Comparison of ENCODE assay signal across 9 mouse cellular contexts in the genomic region with DNA sequence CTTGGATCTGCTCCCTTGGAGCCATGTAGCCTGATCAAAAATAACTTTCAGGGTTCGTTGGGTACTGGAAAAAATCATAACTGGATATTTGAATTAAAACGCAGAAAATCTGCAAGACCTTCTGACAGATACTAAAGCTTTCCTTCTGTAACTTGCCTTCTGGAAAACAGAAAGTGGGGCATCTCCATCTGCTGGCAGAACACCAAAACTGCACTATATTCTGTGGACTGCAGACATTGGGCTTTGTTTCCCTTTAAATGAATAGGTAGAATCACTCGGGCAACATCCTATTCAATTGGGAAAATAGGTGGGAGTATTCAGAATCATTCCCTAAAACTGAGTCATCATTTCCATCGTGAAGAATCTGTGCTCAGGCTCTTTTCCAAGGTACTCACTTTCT.
DNase-seq lines count a peak whose midpoint lies in the region; ATAC-seq lines count a peak whose summit lies in the region.
"Had no signal": no experiment of that assay in that cellular context is flagged by ENCODE, and none has a peak within 500 bp of the region (broad histone marks: within the 10 kb centered on the region; RNA-seq: fewer than 3 reads in every experiment).

No protein-coding gene starts in this region.

- peak; percentile 69 for DNase-seq in forebrain, embryonic 14.5 days (ENCODE audit: low spot score)
- DNase-seq in urinary bladder, postnatal 14 days (ENCODE audit: low spot score) = peak; percentile 2
- no peak for DNase-seq in urinary bladder, adult 2 months (ENCODE audit: low spot score)
- DNase-seq in frontal cortex, postnatal 36 days (ENCODE audit: low spot score in 2 of 2) = peak; percentile 3 to 24
- peak; percentile 26 for DNase-seq in limb, embryonic 11.5 days (ENCODE audit: low spot score)
- no peak for DNase-seq in spleen, adult 12 weeks (ENCODE audit: low spot score)
- no peak for DNase-seq in spleen, postnatal 36 days (ENCODE audit: low spot score in 2 of 2)

- H3K4me2 ChIP-seq in forebrain, embryonic 14.5 days (ENCODE audit: low read length) = no peak overlapping the region
- no peak overlapping the region for H3K4me2 ChIP-seq in forebrain, embryonic 15.5 days (replicated peaks)
- no peak overlapping the region for H3K4me2 ChIP-seq in limb, embryonic 11.5 days (ENCODE audit: low read depth, severe bottlenecking)

- 16% methylated on average over 4 of the region's 4 CpGs for WGBS in forebrain, embryonic 14.5 days
- WGBS in forebrain, embryonic 15.5 days = 11% methylated on average over 4 of the region's 4 CpGs
- 29% methylated on average over 4 of the region's 4 CpGs for WGBS in limb, embryonic 11.5 days

- ATAC-seq in forebrain, embryonic 14.5 days = no peak
- ATAC-seq in forebrain, embryonic 15.5 days (replicated peaks) = no peak; the same call in 1 of the 2 replicates
- ATAC-seq in limb, embryonic 11.5 days (ENCODE audit: insufficient number of reproducible peaks, low FRiP score, low TSS enrichment, low read depth) = no peak

- H3K4me1 ChIP-seq in forebrain, embryonic 14.5 days (ENCODE audit: control insufficient read depth, insufficient read depth, low read length) = no peaks in the 10 kb centered on the region
- H3K4me1 ChIP-seq in forebrain, embryonic 15.5 days = no peaks in the 10 kb centered on the region
- no peaks in the 10 kb centered on the region for H3K4me1 ChIP-seq in limb, embryonic 11.5 days (ENCODE audit: control insufficient read depth, insufficient read depth, low read length)

- H3K4me3 ChIP-seq in forebrain, embryonic 14.5 days (ENCODE audit: low read depth, low read length) = no peak overlapping the region
- H3K4me3 ChIP-seq in forebrain, embryonic 15.5 days = no peak overlapping the region
- no peak overlapping the region for H3K4me3 ChIP-seq in limb, embryonic 11.5 days (ENCODE audit: low read depth, low read length)

- H3K27ac ChIP-seq in forebrain, embryonic 14.5 days (ENCODE audit: low read depth, low read length) = no peak overlapping the region
- no peak overlapping the region for H3K27ac ChIP-seq in forebrain, embryonic 15.5 days (replicated peaks)
- H3K27ac ChIP-seq in limb, embryonic 11.5 days (replicated peaks; ENCODE audit: low read depth, low read length) = no peak overlapping the region
- H3K27ac ChIP-seq: liver, embryonic 14.5 days had no signal

- H3K9me3 ChIP-seq in forebrain, embryonic 14.5 days (replicated peaks; ENCODE audit: control insufficient read depth, low read length) = no peaks in the 10 kb centered on the region
- no peaks in the 10 kb centered on the region for H3K9me3 ChIP-seq in forebrain, embryonic 15.5 days
- H3K9me3 ChIP-seq in limb, embryonic 11.5 days (ENCODE audit: control insufficient read depth, low read length) = no peaks in the 10 kb centered on the region

- no peaks in the 10 kb centered on the region for H3K27me3 ChIP-seq in forebrain, embryonic 14.5 days (replicated peaks; ENCODE audit: control insufficient read depth, insufficient read depth, low read length)
- H3K27me3 ChIP-seq in forebrain, embryonic 15.5 days = no peaks in the 10 kb centered on the region
- no peaks in the 10 kb centered on the region for H3K27me3 ChIP-seq in limb, embryonic 11.5 days (ENCODE audit: control insufficient read depth, insufficient read depth, low read length)

- H3K36me3 ChIP-seq in forebrain, embryonic 14.5 days (ENCODE audit: control insufficient read depth, insufficient read depth, low read length) = no peaks in the 10 kb centered on the region
- H3K36me3 ChIP-seq in forebrain, embryonic 15.5 days = no peaks in the 10 kb centered on the region
- no peaks in the 10 kb centered on the region for H3K36me3 ChIP-seq in limb, embryonic 11.5 days (ENCODE audit: control insufficient read depth, insufficient read depth, low read length)

- no peak overlapping the region for H3K9ac ChIP-seq in forebrain, embryonic 14.5 days (ENCODE audit: low read length)
- no peak overlapping the region for H3K9ac ChIP-seq in forebrain, embryonic 15.5 days (replicated peaks)
- H3K9ac ChIP-seq in limb, embryonic 11.5 days (ENCODE audit: low read length) = no peak overlapping the region
- H3K9ac ChIP-seq: liver, embryonic 14.5 days had no signal

Comparison
In these comparisons a context has a peak if more than half of its experiments do, and no peak if none do; other contexts are left out.
1. DNase-seq: peak in forebrain, embryonic 14.5 days (single experiment), urinary bladder, postnatal 14 days (single experiment), frontal cortex, postnatal 36 days (2 of 2) and limb, embryonic 11.5 days (single experiment); none in urinary bladder, adult 2 months (single experiment), spleen, adult 12 weeks (single experiment) and spleen, postnatal 36 days (0 of 2).